Mouse (Mus musculus) liver, adult 2 months (tissue): ENCODE data around the gene Plch2.
"Not testable (repeated sequence)": the region's sequence is repeated elsewhere in the genome, so short reads cannot be mapped to it uniquely, and the experiment has no call there.

ENCODE experiments used
- CTCF ChIP-seq: fragments of 200-500 bp; IDR thresholded peaks from 2 replicates; pipeline ENCODE4 v1.5.1; 2011; ENCODE audit warnings: low read depth, low read length, control low read depth
- POLR2A ChIP-seq: fragments of 200-500 bp; IDR thresholded peaks from 2 replicates; pipeline ENCODE4 v1.6.1; 2011; ENCODE audit warnings: low read length, control low read depth; ENCODE audit not compliant: insufficient read depth; ENCODE audit errors: extremely low read depth

GRCm38 (mm10) chr4:155078808-155079207, 22.2 kb upstream of the Plch2 start:
- TF ChIP-seq CTCF, POLR2A: not testable (repeated sequence)
